Mouse (Mus musculus) layer of hippocampus, postnatal 25 days (tissue): ENCODE results near the gene CN725425. TPM values are rescaled to one million over a fixed set of nuclear protein-coding genes. Genes with fewer than 3 reads are reported as not detected.

Experiments
- DNase-seq, 2 experiments: peaks; one replicate each; pipeline ENCODE4 v3.0.0; 2022; ENCODE audit warnings: mixed read lengths in 2 of 2, low spot score in 1 of 2; ENCODE audit errors: extremely low spot score in 1 of 2
- total RNA-seq, 2 experiments: library from RNA; stranded (reverse); gene quantifications; 2 replicates each; pipeline ENCODE4 v1.2.3; 2021

The CN725425 gene
- total RNA-seq, 2 experiments from 2014 or later = 0.12 TPM; not detected in 1

- no peak for DNase-seq
Measured at GRCm38 (mm10) chr15:91203521-91203920, 4.2 kb downstream of the CN725425 start.

- no peak for DNase-seq
Measured at GRCm38 (mm10) chr15:91206518-91206917, 7.2 kb downstream of the CN725425 start.

DNA sequence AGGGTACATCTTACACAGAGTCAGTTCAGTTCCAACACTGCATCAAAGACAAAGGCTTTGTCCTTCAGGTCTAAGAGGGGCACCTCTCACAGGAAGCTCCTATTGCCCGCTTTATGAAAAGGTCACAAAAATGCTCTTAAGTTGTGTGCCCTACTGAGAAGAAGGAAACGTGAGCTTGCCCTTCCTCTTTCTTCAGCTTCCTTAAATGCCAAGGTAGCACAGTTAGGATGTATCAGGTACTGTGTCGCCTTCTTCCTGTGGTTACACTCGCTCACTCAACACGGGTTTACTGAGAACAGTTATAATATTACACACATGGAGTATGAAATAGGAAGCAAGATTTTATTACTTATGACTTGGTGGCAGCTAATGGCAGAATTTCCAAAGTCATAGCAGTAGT, 38.0 kb downstream of the CN725425 start:
- no peak for DNase-seq

- no peak for DNase-seq
Measured at GRCm38 (mm10) chr15:91240683-91241335, 41.5 kb downstream of the CN725425 start.

GRCm38 (mm10) chr15:91250815-91251214, 51.5 kb downstream of the CN725425 start:
- peak in 1 of 2 experiments; percentile 30 for DNase-seq

GRCm38 (mm10) chr15:91251544-91252408, 52.5 kb downstream of the CN725425 start:
- DNase-seq = no peak

GRCm38 (mm10) chr15:91252956-91253355, 53.7 kb downstream of the CN725425 start:
- DNase-seq = no peak

DNA sequence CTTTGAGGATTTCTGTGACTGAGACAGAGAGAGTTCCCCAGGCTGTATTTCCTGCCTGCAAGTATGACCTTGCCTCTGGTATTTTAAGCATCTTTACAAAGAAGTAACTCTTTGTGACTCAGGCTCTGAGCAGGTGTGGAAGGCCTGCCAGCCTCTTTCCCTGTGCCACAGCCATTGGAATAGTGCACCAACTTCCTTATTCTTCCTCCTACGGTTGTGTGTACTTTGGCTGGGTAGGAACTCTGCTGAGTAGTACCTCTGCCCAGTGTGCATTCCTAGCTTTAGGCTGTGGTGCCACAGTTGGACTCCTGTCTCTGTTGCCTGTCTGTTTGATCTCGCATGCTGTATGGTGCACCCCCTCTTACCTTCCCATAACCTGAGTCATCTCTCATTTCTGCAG, 56.0 kb downstream of the CN725425 start:
- DNase-seq = no peak

- DNase-seq = no peak
Measured at GRCm38 (mm10) chr15:91257140-91257539, 57.8 kb downstream of the CN725425 start.

DNA sequence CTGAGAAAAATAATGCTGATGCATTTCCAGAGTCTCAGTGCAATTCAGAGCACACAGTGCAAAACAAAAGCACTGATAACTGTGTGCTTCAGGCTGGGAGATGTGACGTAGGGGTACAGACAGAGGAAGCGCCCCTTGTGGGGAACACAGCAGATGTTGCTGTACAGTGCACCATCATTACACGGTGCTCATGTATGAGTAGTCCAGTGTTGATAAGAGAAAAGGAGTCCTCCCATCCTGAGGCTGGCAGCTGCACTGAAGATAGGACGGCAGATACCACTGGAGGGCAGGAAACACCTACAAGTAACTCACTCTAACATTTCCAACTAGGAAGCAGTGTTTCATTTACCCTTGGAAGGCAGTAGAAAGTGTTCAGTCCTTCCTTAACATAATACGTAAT, 61.3 kb downstream of the CN725425 start:
- no peak for DNase-seq

DNA sequence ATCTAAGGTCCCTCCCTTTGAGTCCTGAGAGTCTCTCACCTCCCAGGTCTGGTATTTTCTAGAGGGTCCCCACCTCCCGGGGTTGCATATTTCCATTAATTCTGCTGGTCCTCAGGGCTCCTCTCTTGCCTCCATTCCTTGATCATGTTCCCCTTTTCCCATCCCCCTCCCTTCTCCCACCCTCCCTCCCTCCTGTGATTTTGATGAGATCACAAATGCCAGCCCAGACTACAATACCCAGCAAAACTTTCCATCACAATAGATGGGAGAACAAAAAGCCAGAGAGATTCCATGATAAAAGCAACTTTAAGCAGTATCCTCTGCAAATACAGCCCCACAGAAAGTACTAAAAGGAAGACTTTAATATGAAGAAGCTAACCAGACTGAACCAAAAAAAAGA, 64.6 kb downstream of the CN725425 start:
- no peak for DNase-seq

- DNase-seq = no peak
Measured at GRCm38 (mm10) chr15:91268532-91268931, 69.2 kb downstream of the CN725425 start.

DNA sequence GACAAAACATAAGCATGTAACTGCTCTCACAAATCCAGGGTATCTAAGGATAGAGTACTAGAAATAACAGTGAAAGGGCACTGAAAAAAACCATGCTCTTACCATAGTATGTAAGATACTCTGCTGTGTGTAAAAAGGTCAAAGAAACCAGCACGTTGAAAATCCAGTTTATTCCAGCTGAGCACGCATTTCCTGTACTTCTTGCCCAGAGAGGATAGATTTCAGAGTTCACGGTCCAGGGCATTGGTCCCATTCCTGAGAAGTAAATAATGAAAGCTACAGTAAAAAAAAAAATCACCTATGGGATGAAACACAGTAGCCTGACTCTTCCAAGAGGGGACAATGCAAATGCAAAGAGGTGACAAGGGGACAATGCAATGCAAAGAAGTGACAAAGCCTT, 76.7 kb downstream of the CN725425 start:
- no peak for DNase-seq

DNA sequence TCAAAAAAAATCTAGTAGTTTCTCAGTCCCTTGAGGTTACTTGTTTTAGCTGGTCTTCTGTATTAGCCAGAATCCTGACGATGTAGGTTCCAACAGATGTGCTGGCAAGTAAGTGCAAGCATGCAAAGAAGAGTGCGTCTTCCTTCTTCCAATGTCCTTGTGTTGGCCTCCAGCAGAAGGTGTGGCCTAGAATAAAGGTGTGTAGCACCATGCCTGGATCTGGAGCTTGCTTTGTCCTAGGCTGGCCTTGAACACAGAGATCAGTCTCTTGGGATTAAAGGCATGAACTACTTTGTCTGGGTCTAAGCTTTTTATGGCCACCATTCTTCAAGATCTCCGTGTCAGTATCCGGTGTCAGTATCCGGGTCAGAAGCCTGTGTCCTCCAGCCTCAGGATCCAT, 80.3 kb downstream of the CN725425 start:
- DNase-seq = no peak

DNA sequence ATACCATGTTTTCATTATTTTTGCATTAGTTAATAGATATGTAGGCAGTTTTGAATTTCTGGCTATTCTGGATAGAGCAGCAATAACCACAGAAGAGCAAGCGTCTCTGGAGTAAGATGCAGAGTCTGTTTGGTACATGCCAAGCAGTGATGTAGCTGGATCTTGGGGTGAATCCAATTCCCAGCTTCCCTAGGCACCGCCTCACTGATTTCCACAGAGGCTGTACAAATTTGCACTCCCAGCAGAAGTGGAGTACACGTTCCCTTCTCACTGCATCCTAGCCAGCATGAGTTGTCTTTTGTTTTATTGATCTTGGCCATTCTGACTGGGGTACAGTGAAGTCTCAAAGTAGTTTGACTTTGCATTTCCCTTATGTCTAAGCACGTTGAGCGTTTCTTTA, 82.2 kb downstream of the CN725425 start:
- no peak for DNase-seq

- DNase-seq = no peak
Measured at GRCm38 (mm10) chr15:91282822-91283221, 83.5 kb downstream of the CN725425 start.

- no peak for DNase-seq
Measured at GRCm38 (mm10) chr15:91283418-91283817, 84.1 kb downstream of the CN725425 start.

GRCm38 (mm10) chr15:91299319-91299835, 100.1 kb downstream of the CN725425 start:
- DNase-seq = no peak

DNA sequence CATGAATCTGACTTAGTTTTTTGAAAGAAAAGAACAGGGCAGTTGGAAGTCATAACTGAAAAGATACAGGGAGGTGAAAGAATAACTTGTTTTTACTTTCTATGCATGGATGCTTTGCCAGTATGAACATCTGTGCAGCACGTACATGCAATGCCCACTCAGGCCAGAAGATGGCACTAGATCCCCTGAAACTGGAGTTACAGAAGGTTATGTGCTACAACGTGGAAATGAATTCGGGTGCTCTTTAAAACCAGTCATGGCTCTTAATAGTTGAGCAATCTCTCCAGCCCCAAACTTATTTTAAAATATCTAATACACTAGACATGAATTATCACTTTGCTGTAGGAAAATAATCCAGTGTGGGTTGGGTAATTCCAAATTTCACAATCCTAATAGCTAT, 102.1 kb downstream of the CN725425 start:
- DNase-seq = peak; percentile 80 to 98

DNA sequence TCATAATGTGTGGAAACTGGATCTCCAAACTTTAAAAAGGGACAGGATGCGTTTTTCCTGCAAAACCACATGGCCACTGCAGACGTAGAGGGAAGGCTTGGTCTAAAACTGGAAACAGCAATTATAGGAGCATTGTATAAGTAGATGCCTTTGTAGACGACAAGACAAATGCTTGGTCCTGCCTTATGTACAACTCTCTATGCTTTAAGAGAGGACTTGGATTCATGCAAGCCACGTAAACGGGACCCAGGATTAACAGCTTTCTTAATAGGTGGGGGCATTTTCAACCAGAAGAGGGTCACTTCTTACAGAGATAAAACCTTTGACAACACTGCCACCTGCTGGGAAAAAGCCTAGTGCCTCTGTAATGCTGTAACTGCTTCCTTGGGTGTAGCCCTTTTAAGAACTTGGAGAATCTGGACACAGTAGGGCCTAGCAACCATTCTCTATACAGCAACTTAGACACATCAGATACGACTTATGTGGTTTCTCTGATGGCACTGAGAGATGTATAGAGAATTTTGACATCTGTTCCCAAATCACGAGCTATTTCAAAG, 105.1 kb downstream of the CN725425 start:
- peak in 1 of 2 experiments; percentile 63 for DNase-seq
